Mouse (Mus musculus): ENCODE results near the gene Bmi1. TPM values are rescaled to one million over a fixed set of nuclear protein-coding genes. Genes with fewer than 3 reads are reported as not detected.
A peak's percentile ranks its signal among the peaks of the same experiment; 100 is the strongest.

The Bmi1 gene
- polyA plus RNA-seq, 2 experiments = 28.5 to 39.6 TPM

DNA sequence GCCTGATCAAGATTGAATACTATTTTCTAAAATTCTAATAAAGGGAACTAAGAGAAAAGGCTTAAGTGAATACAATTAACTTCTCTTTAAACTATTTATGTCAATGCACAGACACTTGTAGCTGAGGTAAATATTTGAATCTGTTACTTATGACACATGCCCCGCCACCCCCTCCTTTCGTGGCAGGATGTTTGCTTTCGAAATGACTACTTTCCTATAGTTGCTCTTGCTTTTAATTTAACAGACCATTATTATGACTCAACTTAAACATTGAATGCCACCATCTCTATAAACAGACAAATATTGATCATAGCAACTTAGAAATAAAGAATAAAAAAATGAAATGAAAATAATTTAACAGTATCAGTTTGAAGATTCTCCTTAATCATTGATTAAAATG is 12.8 kb upstream of the Bmi1 start:
- Histone ChIP-seq H3K36me3 (ENCODE audit: control insufficient read depth, insufficient read depth, low read length) (no peaks in the 10 kb centered on the region), H3K27ac (replicated peaks; ENCODE audit: low read depth, low read length) (no peak overlapping the region), H3K4me3 (replicated peaks; ENCODE audit: low read length) (no peak overlapping the region), H3K9ac (ENCODE audit: low read depth, low read length, severe bottlenecking) (no peak overlapping the region), H3K9me3 (ENCODE audit: control insufficient read depth, low read length) (no peaks in the 10 kb centered on the region), H3K4me2 (replicated peaks; ENCODE audit: low read depth, low read length, severe bottlenecking) (no peak overlapping the region), H3K27me3 (ENCODE audit: control insufficient read depth, insufficient read depth, low read length) (no peaks in the 10 kb centered on the region), H3K4me1 (ENCODE audit: control insufficient read depth, insufficient read depth, low read length) (peaks cover 4% of the 10 kb centered on the region; the same call in 1 of the 2 replicates)
- WGBS = 83% methylated on average over 3 of the region's 3 CpGs
- no peak for ATAC-seq (ENCODE audit: low FRiP score, low read depth)
- TF ChIP-seq POLR2A (IDR thresholded peaks at IDR 0.05; ENCODE audit: borderline replicate concordance, extremely low read depth, insufficient read depth, insufficient read length) = no peak
- DNase-seq (ENCODE audit: low spot score) = no peak

- H3K9ac ChIP-seq (ENCODE audit: low read depth, low read length, severe bottlenecking) = no peak overlapping the region
- H3K27ac ChIP-seq (replicated peaks; ENCODE audit: low read depth, low read length) = no peak overlapping the region
- WGBS = 21% methylated on average over 6 of the region's 6 CpGs
- no peaks in the 10 kb centered on the region for H3K36me3 ChIP-seq (ENCODE audit: control insufficient read depth, insufficient read depth, low read length)
- no peak for ATAC-seq (ENCODE audit: low FRiP score, low read depth)
- TF ChIP-seq POLR2A (IDR thresholded peaks at IDR 0.05; ENCODE audit: borderline replicate concordance, extremely low read depth, insufficient read depth, insufficient read length) = no peak
- H3K4me3 ChIP-seq (replicated peaks; ENCODE audit: low read length) = no peak overlapping the region
- H3K4me2 ChIP-seq (replicated peaks; ENCODE audit: low read depth, low read length, severe bottlenecking) = no peak overlapping the region
- peaks cover 4% of the 10 kb centered on the region; the same call in 1 of the 2 replicates for H3K27me3 ChIP-seq (ENCODE audit: control insufficient read depth, insufficient read depth, low read length)
- peaks cover 10% of the 10 kb centered on the region; the same call in 1 of the 2 replicates for H3K4me1 ChIP-seq (ENCODE audit: control insufficient read depth, insufficient read depth, low read length)
- no peak for DNase-seq (ENCODE audit: low spot score)
- H3K9me3 ChIP-seq (ENCODE audit: control insufficient read depth, low read length) = no peaks in the 10 kb centered on the region
Observed at GRCm38 (mm10) chr2:18671041-18671440, 5.8 kb upstream of the Bmi1 start.

DNA sequence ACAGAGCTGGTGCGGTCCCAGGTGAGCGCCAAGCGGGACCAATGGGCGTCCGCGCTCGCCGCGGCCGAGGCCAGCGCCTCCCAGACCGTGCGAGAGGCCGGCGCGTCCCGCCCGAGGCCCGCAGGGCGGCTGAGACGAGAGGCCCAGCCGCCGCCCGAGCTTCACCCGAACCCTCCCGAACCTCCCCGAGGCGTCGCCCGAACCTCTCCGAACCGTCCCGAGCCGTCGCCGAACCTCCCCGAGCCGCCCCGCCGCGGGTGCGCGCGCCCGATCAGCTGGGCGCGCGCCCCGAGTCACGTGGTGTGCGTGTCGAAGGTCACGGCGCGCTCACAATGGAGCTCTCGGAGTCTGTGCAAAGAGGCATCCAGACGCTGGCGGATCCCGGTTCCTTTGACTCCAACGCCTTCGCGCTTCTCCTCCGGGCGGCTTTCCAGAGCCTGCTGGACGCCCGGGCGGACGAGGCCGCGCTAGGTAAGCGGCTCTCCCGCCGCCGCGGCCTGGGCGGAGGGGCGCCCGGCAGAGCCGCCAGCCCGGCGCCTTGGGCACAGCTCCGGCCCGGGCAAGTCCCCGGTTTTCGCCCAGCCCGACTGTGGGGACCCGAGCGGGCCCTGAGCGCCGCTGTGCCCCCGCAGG is 4.6 kb upstream of the Bmi1 start, which contains the start of gene Commd3:
TSS of gene Commd3 (plus strand) at position 252 of the 633 bp plus-strand sequence.
- H3K9ac ChIP-seq (ENCODE audit: low read depth, low read length, severe bottlenecking) = peak within 1 kb of the TSS; percentile 98
- H3K27me3 ChIP-seq (ENCODE audit: control insufficient read depth, insufficient read depth, low read length) = peaks cover 4% of the 10 kb centered on the region; the same call in 1 of the 2 replicates
- H3K27ac ChIP-seq (replicated peaks; ENCODE audit: low read depth, low read length) = peak within 1 kb of the TSS; percentile 96
- TF ChIP-seq POLR2A (IDR thresholded peaks at IDR 0.05; ENCODE audit: borderline replicate concordance, extremely low read depth, insufficient read depth, insufficient read length) = 0 out of 2 replicates have a peak, but pooled peaks have one; percentile 58
- H3K4me3 ChIP-seq (replicated peaks; ENCODE audit: low read length) = peak within 1 kb of the TSS; percentile 97
- peaks cover 10% of the 10 kb centered on the region; the same call in 1 of the 2 replicates for H3K4me1 ChIP-seq (ENCODE audit: control insufficient read depth, insufficient read depth, low read length)
- H3K36me3 ChIP-seq (ENCODE audit: control insufficient read depth, insufficient read depth, low read length) = no peaks in the 10 kb centered on the region
- H3K9me3 ChIP-seq (ENCODE audit: control insufficient read depth, low read length) = no peaks in the 10 kb centered on the region
- DNase-seq (ENCODE audit: low spot score) = peak; percentile 80
- WGBS = 0% methylated on average over 42 of the region's 91 CpGs
- peak within 1 kb of the TSS; percentile 85 for H3K4me2 ChIP-seq (replicated peaks; ENCODE audit: low read depth, low read length, severe bottlenecking)
- ATAC-seq (ENCODE audit: low FRiP score, low read depth) = peak; percentile 85

GRCm38 (mm10) chr2:18672766-18673164 is 4.1 kb upstream of the Bmi1 start:
- DNase-seq (ENCODE audit: low spot score) (no peak), ATAC-seq (ENCODE audit: low FRiP score, low read depth) (no peak)
- peaks cover 10% of the 10 kb centered on the region; the same call in 1 of the 2 replicates for H3K4me1 ChIP-seq (ENCODE audit: control insufficient read depth, insufficient read depth, low read length)
- peak overlapping the region; percentile 85 for H3K4me2 ChIP-seq (replicated peaks; ENCODE audit: low read depth, low read length, severe bottlenecking)
- WGBS = 0% methylated on average over 11 of the region's 11 CpGs
- H3K9ac ChIP-seq (ENCODE audit: low read depth, low read length, severe bottlenecking) = peak overlapping the region; percentile 98
- H3K36me3 ChIP-seq (ENCODE audit: control insufficient read depth, insufficient read depth, low read length) = no peaks in the 10 kb centered on the region
- peaks cover 4% of the 10 kb centered on the region; the same call in 1 of the 2 replicates for H3K27me3 ChIP-seq (ENCODE audit: control insufficient read depth, insufficient read depth, low read length)
- no peaks in the 10 kb centered on the region for H3K9me3 ChIP-seq (ENCODE audit: control insufficient read depth, low read length)
- peak overlapping the region; percentile 96 for H3K27ac ChIP-seq (replicated peaks; ENCODE audit: low read depth, low read length)
- H3K4me3 ChIP-seq (replicated peaks; ENCODE audit: low read length) = peak overlapping the region; percentile 97
- no peak for TF ChIP-seq POLR2A (IDR thresholded peaks at IDR 0.05; ENCODE audit: borderline replicate concordance, extremely low read depth, insufficient read depth, insufficient read length)

DNA sequence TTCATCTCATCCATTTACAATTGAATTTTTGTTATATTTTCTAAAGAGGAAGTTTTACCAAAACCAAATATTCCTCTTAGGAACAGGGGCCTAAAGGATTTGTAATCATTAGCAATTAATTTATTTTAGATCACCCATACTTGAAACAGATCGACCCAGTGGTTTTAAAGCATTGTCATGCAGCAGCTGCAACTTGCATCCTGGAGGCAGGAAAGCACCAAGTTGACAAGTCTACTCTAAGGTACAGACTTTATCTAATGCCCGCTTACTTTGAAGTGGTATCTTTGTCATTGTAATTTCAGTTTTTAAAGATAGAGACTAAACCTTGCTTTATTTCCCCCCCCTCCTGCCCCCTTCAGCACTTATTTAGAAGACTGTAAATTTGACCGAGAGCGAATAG is 3.1 kb upstream of the Bmi1 start:
- TF ChIP-seq POLR2A (IDR thresholded peaks at IDR 0.05; ENCODE audit: borderline replicate concordance, extremely low read depth, insufficient read depth, insufficient read length) = no peak
- no peak for ATAC-seq (ENCODE audit: low FRiP score, low read depth)
- no peak overlapping the region for H3K9ac ChIP-seq (ENCODE audit: low read depth, low read length, severe bottlenecking)
- H3K27ac ChIP-seq (replicated peaks; ENCODE audit: low read depth, low read length) = no peak overlapping the region
- peak overlapping the region; percentile 97; the same call in 1 of the 2 replicates for H3K4me3 ChIP-seq (replicated peaks; ENCODE audit: low read length)
- H3K36me3 ChIP-seq (ENCODE audit: control insufficient read depth, insufficient read depth, low read length) = no peaks in the 10 kb centered on the region
- peak overlapping the region; percentile 85 for H3K4me2 ChIP-seq (replicated peaks; ENCODE audit: low read depth, low read length, severe bottlenecking)
- H3K9me3 ChIP-seq (ENCODE audit: control insufficient read depth, low read length) = no peaks in the 10 kb centered on the region
- DNase-seq (ENCODE audit: low spot score) = no peak
- H3K27me3 ChIP-seq (ENCODE audit: control insufficient read depth, insufficient read depth, low read length) = peaks cover 9% of the 10 kb centered on the region; the same call in 1 of the 2 replicates
- peaks cover 16% of the 10 kb centered on the region; the same call in 1 of the 2 replicates for H3K4me1 ChIP-seq (ENCODE audit: control insufficient read depth, insufficient read depth, low read length)
- WGBS = 39% methylated on average over 4 of the region's 4 CpGs
